Mouse (Mus musculus) forebrain, embryonic 16.5 days (tissue): ENCODE results near the gene Wdr91. TPM values are rescaled to one million over a fixed set of nuclear protein-coding genes. Genes with fewer than 3 reads are reported as not detected.

ENCODE experiments used
- ATAC-seq: fragments of 200-750 bp; cut with Nextera tagmentation; 2 replicates; pipeline ENCODE4 v1.8.0; 2017; ENCODE audit warnings: mild to moderate bottlenecking, moderate library complexity
- H3K27ac ChIP-seq: fragments of 300-500 bp; sonication (generic); 2 replicates; pipeline ENCODE4 v1.5.1; 2014; ENCODE audit warnings: low read length, control low read depth
- H3K27me3 ChIP-seq: fragments of 300-500 bp; sonication (generic); replicated peaks from 2 replicates; pipeline ENCODE4 v1.6.1; 2014; ENCODE audit warnings: low read length; ENCODE audit not compliant: control insufficient read depth, insufficient read depth
- H3K36me3 ChIP-seq: fragments of 300-500 bp; sonication (generic); 2 replicates; pipeline ENCODE4 v1.6.1; 2014; ENCODE audit not compliant: control insufficient read depth, insufficient read depth
- H3K4me1 ChIP-seq: fragments of 300-500 bp; sonication (generic); replicated peaks from 2 replicates; pipeline ENCODE4 v1.6.1; 2014; ENCODE audit warnings: low read length; ENCODE audit not compliant: control insufficient read depth, insufficient read depth
- H3K4me2 ChIP-seq: fragments of 300-500 bp; sonication (generic); 2 replicates; pipeline ENCODE4 v1.6.1; 2014; ENCODE audit warnings: mild to moderate bottlenecking, low read length, control low read depth
- H3K4me3 ChIP-seq: fragments of 300-500 bp; sonication (generic); replicated peaks from 2 replicates; pipeline ENCODE4 v1.5.1; 2014; ENCODE audit warnings: mild to moderate bottlenecking, low read length, control low read depth
- H3K9ac ChIP-seq: fragments of 300-500 bp; sonication (generic); replicated peaks from 2 replicates; pipeline ENCODE4 v1.6.1; 2014; ENCODE audit warnings: low read depth, low read length, control low read depth
- H3K9me3 ChIP-seq: fragments of 300-500 bp; sonication (generic); 2 replicates; pipeline ENCODE4 v1.6.1; 2016; ENCODE audit warnings: low read length; ENCODE audit not compliant: control insufficient read depth
- WGBS: fragments of 180-500 bp; shearing (Covaris S2); extraction: QIAGEN DNeasy Blood & Tissue Kit; methylation state at CpG from one replicate; pipeline ENCODE4 v1.1.7; 2014; 5-methylcytosine and 5-hydroxymethylcytosine counted together
- polyA plus RNA-seq: library from polyadenylated mRNA; unstranded; fragments of >200 nt; fragmentation: Nextera tagmentation; extraction: Ambion mirVana; gene quantifications from 2 replicates; pipeline ENCODE4 v1.2.1, GENCODE M21; 2015

Gene Wdr91
- 11.8 and 12.9 TPM in 2 replicates for polyA plus RNA-seq

DNA sequence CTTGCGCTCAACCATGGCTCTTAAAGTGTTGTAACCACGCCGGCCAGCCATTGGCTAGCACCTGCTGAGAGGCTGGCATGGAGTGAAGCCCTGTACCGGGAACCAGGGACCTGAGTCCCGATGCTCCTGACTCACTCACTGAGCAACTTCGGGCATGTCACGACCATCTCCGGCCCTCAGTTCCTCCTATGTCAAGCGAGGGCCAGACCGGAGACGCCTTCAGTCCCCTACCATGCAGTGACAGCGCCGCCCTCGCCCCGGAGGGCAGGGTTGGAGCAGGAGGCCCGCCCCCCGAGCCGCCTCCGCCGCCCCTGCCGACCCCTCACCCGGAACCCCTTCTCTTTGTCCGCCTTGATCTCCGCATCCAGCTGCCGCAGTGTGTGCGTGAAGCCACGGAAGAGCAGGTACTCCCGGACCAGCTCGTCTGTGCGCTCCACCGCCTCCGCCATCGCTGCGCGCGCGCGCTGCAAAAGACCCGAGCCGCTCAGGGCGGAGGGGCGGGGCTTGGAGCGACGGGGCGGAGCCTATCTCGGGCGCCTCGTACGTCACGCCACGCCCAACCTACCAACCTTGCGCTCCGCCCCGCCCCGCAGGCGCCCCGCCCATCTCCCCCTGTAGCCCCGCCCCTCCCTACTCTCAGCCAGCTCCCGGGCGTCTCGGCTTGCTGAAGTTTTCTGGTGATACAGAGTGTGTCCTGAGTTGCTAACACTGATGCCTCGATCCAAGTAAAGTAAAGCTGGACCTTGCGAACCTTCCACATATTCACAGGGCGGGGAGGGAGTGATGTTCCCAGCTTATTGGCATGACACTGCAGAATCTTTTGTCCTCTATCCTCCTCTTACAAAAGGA, at the start of gene Wdr91:
TSS of gene Wdr91 (minus strand) at position 506 of the 849 bp plus-strand sequence.
- H3K27me3 ChIP-seq: no peaks in the 10 kb centered on the region
- H3K4me2 ChIP-seq: peak within 1 kb of the TSS; percentile 68
- WGBS: 0% methylated on average over 50 of the region's 64 CpGs
- peak within 1 kb of the TSS; percentile 85 for H3K27ac ChIP-seq
- peak; percentile 93 for ATAC-seq
- H3K9ac ChIP-seq: peak within 1 kb of the TSS; percentile 81
- H3K9me3 ChIP-seq: no peaks in the 10 kb centered on the region
- H3K4me1 ChIP-seq: peaks cover 9% of the 10 kb centered on the region
- H3K36me3 ChIP-seq: no peaks in the 10 kb centered on the region
- H3K4me3 ChIP-seq: peak within 1 kb of the TSS; percentile 86

- no peaks in the 10 kb centered on the region for H3K36me3 ChIP-seq
- no peak overlapping the region for H3K9ac ChIP-seq
- no peak overlapping the region for H3K27ac ChIP-seq
- no peak overlapping the region for H3K4me3 ChIP-seq
- H3K4me1 ChIP-seq: peaks cover 6% of the 10 kb centered on the region; the same call in 1 of the 2 replicates
- no peaks in the 10 kb centered on the region for H3K27me3 ChIP-seq
- no peaks in the 10 kb centered on the region for H3K9me3 ChIP-seq
- H3K4me2 ChIP-seq: no peak overlapping the region
- no peak for ATAC-seq
- WGBS: 94% methylated on average over 7 of the region's 7 CpGs
These were observed 48.5 kb upstream of the Wdr91 start for GRCm38 (mm10) chr6:34959131-34959530.

GRCm38 (mm10) chr6:34955862-34956241, 45.2 kb upstream of the Wdr91 start:
- WGBS: 35% methylated on average over 8 of the region's 8 CpGs
- H3K4me3 ChIP-seq: no peak overlapping the region
- no peaks in the 10 kb centered on the region for H3K27me3 ChIP-seq
- no peaks in the 10 kb centered on the region for H3K36me3 ChIP-seq
- ATAC-seq: no peak
- H3K9ac ChIP-seq: no peak overlapping the region
- peak overlapping the region; percentile 42 for H3K4me2 ChIP-seq
- H3K4me1 ChIP-seq: peaks cover 6% of the 10 kb centered on the region; the same call in 1 of the 2 replicates
- no peaks in the 10 kb centered on the region for H3K9me3 ChIP-seq
- no peak overlapping the region for H3K27ac ChIP-seq

GRCm38 (mm10) chr6:34954926-34955861, 44.5 kb upstream of the Wdr91 start:
- H3K36me3 ChIP-seq: no peaks in the 10 kb centered on the region
- peak overlapping the region; percentile 42 for H3K4me2 ChIP-seq
- WGBS: 51% methylated on average over 18 of the region's 18 CpGs
- peak overlapping the region; percentile 24 for H3K4me3 ChIP-seq
- peak; percentile 86; the same call in 1 of the 2 replicates for ATAC-seq
- H3K27ac ChIP-seq: no peak overlapping the region
- H3K9me3 ChIP-seq: no peaks in the 10 kb centered on the region
- H3K27me3 ChIP-seq: no peaks in the 10 kb centered on the region
- H3K4me1 ChIP-seq: peaks cover 6% of the 10 kb centered on the region; the same call in 1 of the 2 replicates
- H3K9ac ChIP-seq: 0 out of 2 replicates have a peak overlapping the region, but pooled peaks have one; percentile 10

DNA sequence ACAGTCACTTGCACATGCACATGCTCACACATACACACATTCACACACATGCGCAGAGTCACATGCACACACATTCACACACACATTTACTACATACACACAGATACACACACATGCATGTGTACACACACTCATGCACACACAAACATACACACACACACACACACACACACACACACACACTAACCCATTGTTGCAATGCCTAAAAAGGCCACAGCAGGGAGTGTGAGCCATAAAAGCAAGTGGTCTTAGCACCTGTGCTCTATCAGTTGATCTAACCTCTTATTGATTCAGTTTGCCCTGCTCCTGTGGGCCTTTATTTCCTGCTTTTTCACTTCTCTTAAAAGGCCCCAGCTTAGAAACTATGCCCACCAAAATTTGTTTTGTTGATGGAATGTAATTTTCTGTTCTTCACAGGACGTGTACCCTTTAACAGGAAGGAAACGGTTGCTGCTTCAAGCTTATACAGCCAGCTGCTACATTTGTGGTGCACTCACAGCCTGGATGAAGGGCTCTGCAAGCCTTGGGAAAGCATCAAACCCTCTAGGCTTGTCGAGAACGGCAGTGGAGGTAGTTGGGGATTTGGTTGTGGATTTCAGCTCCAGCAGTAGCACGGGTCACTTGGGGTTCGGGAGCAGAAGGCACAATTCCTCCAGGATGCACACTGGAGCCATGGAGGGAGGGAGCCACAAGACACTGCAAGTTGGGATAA, 41.4 kb upstream of the Wdr91 start:
- no peaks in the 10 kb centered on the region; the same call in 1 of the 2 replicates for H3K9me3 ChIP-seq
- no peak overlapping the region for H3K4me2 ChIP-seq
- ATAC-seq: no peak
- H3K4me1 ChIP-seq: peaks cover 6% of the 10 kb centered on the region
- no peak overlapping the region for H3K27ac ChIP-seq
- H3K9ac ChIP-seq: no peak overlapping the region
- WGBS: 67% methylated on average over 7 of the region's 7 CpGs
- no peaks in the 10 kb centered on the region for H3K27me3 ChIP-seq
- no peak overlapping the region for H3K4me3 ChIP-seq
- no peaks in the 10 kb centered on the region for H3K36me3 ChIP-seq

DNA sequence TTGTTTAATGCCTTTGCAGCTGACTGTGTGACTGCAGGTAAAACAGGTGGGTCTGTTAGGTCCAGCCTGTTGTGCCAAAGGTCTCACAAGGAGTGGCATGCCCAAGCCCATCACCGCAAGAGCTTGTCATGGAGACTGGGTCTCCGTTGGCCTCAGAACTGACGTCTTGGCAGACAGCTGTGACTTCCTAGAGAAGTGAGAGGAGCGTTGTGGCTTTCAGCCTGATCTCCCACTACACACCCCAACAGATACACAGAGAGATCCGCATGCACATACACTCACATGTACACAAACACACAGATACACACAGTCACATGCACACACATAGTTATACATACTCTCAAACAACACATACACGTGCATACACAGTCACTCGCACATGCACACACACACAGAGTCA, 40.8 kb upstream of the Wdr91 start:
- H3K9me3 ChIP-seq: no peaks in the 10 kb centered on the region; the same call in 1 of the 2 replicates
- H3K27ac ChIP-seq: no peak overlapping the region
- no peak overlapping the region for H3K4me2 ChIP-seq
- 85% methylated on average over 7 of the region's 7 CpGs for WGBS
- no peak overlapping the region for H3K4me3 ChIP-seq
- no peaks in the 10 kb centered on the region for H3K27me3 ChIP-seq
- peaks cover 6% of the 10 kb centered on the region for H3K4me1 ChIP-seq
- no peaks in the 10 kb centered on the region for H3K36me3 ChIP-seq
- ATAC-seq: no peak
- H3K9ac ChIP-seq: no peak overlapping the region

GRCm38 (mm10) chr6:34948461-34948860, 37.8 kb upstream of the Wdr91 start:
- H3K27me3 ChIP-seq: no peaks in the 10 kb centered on the region
- no peaks in the 10 kb centered on the region for H3K36me3 ChIP-seq
- no peak overlapping the region for H3K27ac ChIP-seq
- 16% methylated on average over 11 of the region's 11 CpGs for WGBS
- ATAC-seq: peak; percentile 63
- H3K4me3 ChIP-seq: peak overlapping the region; percentile 24
- H3K4me1 ChIP-seq: no peaks in the 10 kb centered on the region; the same call in 1 of the 2 replicates
- H3K9me3 ChIP-seq: no peaks in the 10 kb centered on the region; the same call in 1 of the 2 replicates
- H3K9ac ChIP-seq: no peak overlapping the region
- H3K4me2 ChIP-seq: peak overlapping the region; percentile 43

GRCm38 (mm10) chr6:34946486-34947079, 35.9 kb upstream of the Wdr91 start:
- H3K27ac ChIP-seq: no peak overlapping the region
- no peaks in the 10 kb centered on the region for H3K36me3 ChIP-seq
- no peaks in the 10 kb centered on the region; the same call in 1 of the 2 replicates for H3K4me1 ChIP-seq
- no peaks in the 10 kb centered on the region; the same call in 1 of the 2 replicates for H3K9me3 ChIP-seq
- no peak overlapping the region for H3K9ac ChIP-seq
- WGBS: 93% methylated on average over 1 of the region's 1 CpGs
- H3K27me3 ChIP-seq: no peaks in the 10 kb centered on the region
- no peak overlapping the region for H3K4me3 ChIP-seq
- H3K4me2 ChIP-seq: no peak overlapping the region
- ATAC-seq: no peak
